Mouse (Mus musculus) heart, embryonic 16.5 days (tissue): ENCODE measurements around the gene P2rx6. TPM values are rescaled to one million over a fixed set of nuclear protein-coding genes. Genes with fewer than 3 reads are reported as not detected.
"Not testable (repeated sequence)": the region's sequence is repeated elsewhere in the genome, so short reads cannot be mapped to it uniquely, and the experiment has no call there.

Experiments
- ATAC-seq: fragments of 200-750 bp; cut with Nextera tagmentation; replicated peaks from 2 replicates; pipeline ENCODE4 v1.8.0; 2017; ENCODE audit warnings: moderate number of reproducible peaks; ENCODE audit not compliant: insufficient read depth, low FRiP score; ENCODE audit errors: extremely low read depth
- H3K27ac ChIP-seq: fragments of 300-500 bp; sonication (generic); 2 replicates; pipeline ENCODE4 v1.5.1; 2014; ENCODE audit warnings: mild to moderate bottlenecking, low read length, control low read depth, moderate library complexity
- H3K27me3 ChIP-seq: fragments of 300-500 bp; sonication (generic); 2 replicates; pipeline ENCODE4 v1.6.1; 2014; ENCODE audit warnings: low read length, mixed read lengths; ENCODE audit not compliant: control insufficient read depth, insufficient read depth
- H3K36me3 ChIP-seq: fragments of 300-500 bp; sonication (generic); 2 replicates; pipeline ENCODE4 v1.6.1; 2014; ENCODE audit not compliant: control insufficient read depth, insufficient read depth
- H3K4me1 ChIP-seq: fragments of 300-500 bp; sonication (generic); 2 replicates; pipeline ENCODE4 v1.6.1; 2014; ENCODE audit warnings: low read length, mixed read lengths; ENCODE audit not compliant: control insufficient read depth, insufficient read depth
- H3K4me2 ChIP-seq: fragments of 300-500 bp; sonication (generic); 2 replicates; pipeline ENCODE4 v1.6.1; 2014; ENCODE audit warnings: low read depth, mild to moderate bottlenecking, control low read depth, low read length
- H3K4me3 ChIP-seq: fragments of 300-500 bp; sonication (generic); 2 replicates; pipeline ENCODE4 v1.5.1; 2014; ENCODE audit warnings: mild to moderate bottlenecking, control low read depth, low read length
- H3K9ac ChIP-seq: fragments of 300-500 bp; sonication (generic); 2 replicates; pipeline ENCODE4 v1.6.1; 2014; ENCODE audit warnings: low read length, control low read depth
- H3K9me3 ChIP-seq: fragments of 300-500 bp; sonication (generic); replicated peaks from 2 replicates; pipeline ENCODE4 v1.6.1; 2016; ENCODE audit warnings: low read length; ENCODE audit not compliant: control insufficient read depth
- WGBS: fragments of 180-500 bp; shearing (Covaris S2); extraction: QIAGEN DNeasy Blood & Tissue Kit; methylation state at CpG from one replicate; pipeline ENCODE4 v1.1.7; 2014; 5-methylcytosine and 5-hydroxymethylcytosine counted together
- polyA plus RNA-seq: library from polyadenylated mRNA; unstranded; fragments of >200 nt; fragmentation: Nextera tagmentation; extraction: Ambion mirVana; gene quantifications from 2 replicates; pipeline ENCODE4 v1.2.1, GENCODE M21; 2015

Gene P2rx6
- polyA plus RNA-seq, 1 experiment from 2014 or later: 0.58 TPM

DNA sequence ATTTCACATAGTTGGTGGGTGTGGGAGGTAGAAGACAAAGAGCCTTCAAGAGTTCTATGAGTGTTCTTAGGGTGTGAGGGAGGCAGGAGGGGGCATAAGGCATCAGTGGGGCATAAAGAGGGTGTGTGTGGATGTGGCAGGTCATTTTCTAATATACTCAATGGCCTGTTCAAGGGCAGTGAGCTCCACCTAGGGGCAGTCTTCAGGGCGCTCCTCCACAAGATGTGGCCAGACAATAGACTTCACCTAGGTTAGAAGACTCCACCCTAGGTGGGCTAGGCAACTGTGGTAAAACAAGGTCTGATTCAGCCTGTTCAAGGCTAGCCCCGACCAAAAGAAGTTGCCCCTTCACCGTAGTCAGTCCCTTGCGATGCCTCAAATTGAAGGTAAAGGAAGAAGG is 29.4 kb upstream of the P2rx6 start:
- no peak overlapping the region for H3K9ac ChIP-seq
- peaks cover 11% of the 10 kb centered on the region for H3K36me3 ChIP-seq
- H3K27me3 ChIP-seq: no peaks in the 10 kb centered on the region
- no peak overlapping the region for H3K27ac ChIP-seq
- no peak overlapping the region for H3K4me3 ChIP-seq
- H3K4me2 ChIP-seq: no peak overlapping the region
- 0 out of 2 replicates have a peak, but pooled peaks cover 2% of the 10 kb centered on the region for H3K9me3 ChIP-seq
- no peak for ATAC-seq
- WGBS: 54% methylated on average over 4 of the region's 4 CpGs
- H3K4me1 ChIP-seq: peaks cover 13% of the 10 kb centered on the region

DNA sequence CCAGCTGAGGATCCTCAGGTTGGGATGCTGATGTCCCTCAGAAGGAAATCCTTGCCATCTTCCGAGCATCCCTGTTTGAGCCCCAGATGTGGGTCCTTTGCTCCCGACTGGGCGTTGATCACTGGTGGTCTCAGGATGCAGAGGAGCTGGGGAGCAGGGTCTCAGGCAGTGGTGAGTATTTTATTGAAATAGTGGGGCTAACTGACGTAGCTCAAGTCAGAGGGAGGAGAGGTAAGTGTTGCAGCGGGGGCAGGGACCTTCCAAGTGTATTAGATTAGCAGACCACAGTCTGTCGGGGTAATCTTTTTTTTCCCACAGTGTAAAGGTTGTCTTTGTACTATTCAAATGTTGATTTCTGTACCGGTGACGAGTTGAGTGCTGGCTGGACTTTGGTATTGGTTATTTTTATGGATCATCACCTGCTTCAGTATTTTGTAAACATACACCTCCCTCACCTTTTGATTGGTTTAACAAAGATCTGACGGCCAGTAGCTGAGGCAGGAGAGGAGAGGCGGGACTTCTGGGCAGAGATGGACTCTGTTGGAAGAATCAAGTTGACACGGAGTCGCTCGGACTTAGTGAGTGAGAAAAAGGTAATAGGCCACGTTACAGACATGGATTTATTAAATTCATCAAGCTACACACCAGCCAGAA is 28.9 kb upstream of the P2rx6 start:
- no peak overlapping the region for H3K4me2 ChIP-seq
- H3K27ac ChIP-seq: no peak overlapping the region
- no peak overlapping the region for H3K9ac ChIP-seq
- no peak overlapping the region for H3K4me3 ChIP-seq
- H3K36me3 ChIP-seq: peaks cover 5% of the 10 kb centered on the region
- ATAC-seq: no peak
- peaks cover 13% of the 10 kb centered on the region for H3K4me1 ChIP-seq
- 0 out of 2 replicates have a peak, but pooled peaks cover 2% of the 10 kb centered on the region for H3K9me3 ChIP-seq
- WGBS: 61% methylated on average over 14 of the region's 14 CpGs
- H3K27me3 ChIP-seq: no peaks in the 10 kb centered on the region

DNA sequence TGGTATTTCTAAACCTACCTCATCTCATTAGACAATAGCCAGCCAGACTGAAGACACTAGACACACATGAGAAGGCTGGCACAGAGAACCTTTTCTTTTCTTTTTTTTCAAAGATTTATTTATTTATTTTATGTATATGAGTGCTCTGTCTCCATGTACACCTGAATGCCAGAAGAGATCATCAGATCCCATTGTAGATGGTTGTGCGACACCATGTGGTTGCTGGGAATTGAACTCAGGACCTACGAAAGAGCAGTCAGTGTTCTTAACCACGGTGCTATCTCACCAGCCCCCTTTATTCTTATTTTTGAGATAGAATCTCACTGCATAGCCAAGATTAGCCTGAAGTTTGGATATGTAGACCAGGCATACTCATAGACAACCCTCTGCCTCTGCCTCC is 25.1 kb upstream of the P2rx6 start:
- Histone ChIP-seq H3K9me3 (0 out of 2 replicates have a peak, but pooled peaks cover 2% of the 10 kb centered on the region), H3K4me2 (no peak overlapping the region), H3K27ac (no peak overlapping the region), H3K27me3 (peaks cover 5% of the 10 kb centered on the region), H3K36me3 (no peaks in the 10 kb centered on the region), H3K9ac (no peak overlapping the region), H3K4me3 (no peak overlapping the region), H3K4me1 (peaks cover 3% of the 10 kb centered on the region)
- 83% methylated on average over 3 of the region's 3 CpGs for WGBS
- no peak for ATAC-seq

DNA sequence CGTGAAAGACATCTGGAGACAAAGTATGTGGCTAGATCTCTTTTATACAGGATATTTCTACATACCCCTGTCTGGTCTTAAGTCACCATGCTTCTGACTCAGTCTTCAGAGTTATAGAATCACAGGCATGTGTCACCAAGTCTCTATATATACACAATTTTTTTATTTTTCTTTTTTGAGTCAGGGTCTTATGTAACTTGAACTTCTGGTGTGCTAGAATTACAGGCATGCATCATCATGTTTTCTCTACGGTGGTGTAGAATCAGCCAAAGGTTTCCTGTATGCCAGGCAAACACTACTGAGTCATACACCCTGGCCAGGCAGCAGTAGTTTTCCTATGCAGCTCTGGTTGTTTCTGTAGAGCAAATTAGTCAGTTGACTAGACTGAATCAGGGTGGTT is 19.1 kb upstream of the P2rx6 start:
- H3K27ac ChIP-seq: no peak overlapping the region
- H3K27me3 ChIP-seq: peaks cover 5% of the 10 kb centered on the region
- H3K4me2 ChIP-seq: no peak overlapping the region
- no peak for ATAC-seq
- H3K36me3 ChIP-seq: no peaks in the 10 kb centered on the region
- H3K4me3 ChIP-seq: no peak overlapping the region
- no peaks in the 10 kb centered on the region for H3K4me1 ChIP-seq
- H3K9ac ChIP-seq: no peak overlapping the region
- 71% methylated on average over 2 of the region's 2 CpGs for WGBS
- no peaks in the 10 kb centered on the region for H3K9me3 ChIP-seq

DNA sequence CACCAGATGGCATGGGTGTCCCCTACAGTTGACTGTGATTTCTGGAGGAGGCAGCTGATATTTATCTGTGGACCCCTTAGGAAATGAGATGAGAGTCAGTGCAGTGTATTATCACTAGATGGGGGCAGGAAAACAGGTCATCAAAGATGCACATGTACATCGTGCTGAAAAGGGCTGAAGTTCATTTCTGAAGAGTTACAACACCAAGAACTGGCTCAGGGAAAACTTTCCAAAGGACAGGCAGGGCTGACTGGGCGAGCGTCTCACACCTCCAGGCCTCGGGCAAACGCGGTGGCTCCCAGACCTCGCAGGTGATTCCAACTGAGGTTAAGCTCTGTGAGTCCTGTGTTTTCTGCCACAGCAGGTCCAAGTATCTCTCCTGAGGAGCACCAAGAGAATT is 8.8 kb upstream of the P2rx6 start:
- ATAC-seq: no peak
- peaks cover 21% of the 10 kb centered on the region for H3K4me1 ChIP-seq
- H3K4me2 ChIP-seq: no peak overlapping the region
- no peak overlapping the region for H3K9ac ChIP-seq
- H3K36me3 ChIP-seq: no peaks in the 10 kb centered on the region
- H3K4me3 ChIP-seq: no peak overlapping the region
- no peaks in the 10 kb centered on the region for H3K9me3 ChIP-seq
- no peaks in the 10 kb centered on the region for H3K27me3 ChIP-seq
- WGBS: 60% methylated on average over 7 of the region's 7 CpGs
- H3K27ac ChIP-seq: no peak overlapping the region

DNA sequence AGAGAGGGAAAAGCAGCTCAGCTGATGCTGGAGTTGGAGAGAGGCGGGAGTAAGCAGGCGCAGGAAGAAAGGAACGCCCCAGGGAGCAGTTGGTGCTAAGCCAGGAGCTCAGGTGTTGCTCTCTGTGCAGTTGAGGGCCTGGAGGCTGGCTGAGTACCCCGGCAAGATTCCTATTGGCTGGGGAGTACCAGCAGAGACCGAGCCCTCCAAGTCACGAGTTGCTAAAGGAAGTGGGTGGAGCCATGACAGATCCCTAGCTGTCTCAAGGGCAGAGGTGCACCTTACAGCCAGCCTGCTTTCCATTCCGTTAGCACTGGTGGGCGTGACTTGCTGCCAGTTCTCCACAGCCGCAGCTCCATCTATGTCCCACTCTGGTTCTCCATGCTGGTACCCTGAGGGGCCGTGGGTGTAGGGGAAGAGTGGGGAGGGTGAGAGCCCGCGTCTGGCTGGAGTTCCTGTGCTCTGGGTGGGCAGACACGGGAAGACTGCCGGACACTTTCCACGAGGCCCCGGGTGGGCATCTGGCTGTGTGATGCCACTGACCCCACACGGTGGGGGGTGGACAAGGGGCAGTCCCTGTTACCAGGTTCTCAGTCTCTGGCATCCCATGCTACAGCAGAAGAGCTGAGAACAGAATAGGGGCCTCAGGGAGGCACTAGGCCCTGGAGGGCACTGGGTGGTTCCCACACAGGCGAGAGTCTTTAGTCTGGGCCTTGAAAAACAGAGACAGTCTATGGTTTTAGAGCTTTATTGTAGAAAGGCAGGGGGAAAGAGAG is 7.6 kb upstream of the P2rx6 start:
- Histone ChIP-seq H3K27ac (peak overlapping the region; percentile 76), H3K27me3 (no peaks in the 10 kb centered on the region), H3K4me3 (peak overlapping the region; percentile 32), H3K9ac (peak overlapping the region; percentile 53), H3K9me3 (no peaks in the 10 kb centered on the region), H3K4me1 (peaks cover 28% of the 10 kb centered on the region), H3K4me2 (peak overlapping the region; percentile 64), H3K36me3 (no peaks in the 10 kb centered on the region)
- WGBS: 5% methylated on average over 18 of the region's 18 CpGs
- peak; percentile 84 for ATAC-seq

DNA sequence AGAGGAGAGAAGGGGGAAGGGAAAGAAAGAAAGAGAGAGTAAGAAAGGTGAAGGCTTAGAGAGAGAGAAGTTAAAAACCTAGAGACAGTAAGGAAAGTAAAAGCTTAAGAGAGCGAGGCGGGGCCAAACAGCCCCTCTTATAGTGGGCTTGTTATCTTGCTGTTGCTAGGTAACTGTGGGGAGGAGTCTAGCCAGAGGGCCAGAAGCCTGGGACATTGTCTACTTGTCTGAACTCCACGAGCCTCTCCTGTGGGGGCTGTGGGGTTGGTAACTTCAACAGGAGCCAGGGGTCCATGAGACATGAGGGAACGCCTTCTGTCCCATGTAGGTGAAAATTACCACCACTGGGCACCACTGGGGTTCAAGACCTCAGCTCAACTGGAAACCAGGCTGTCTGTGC is 7.0 kb upstream of the P2rx6 start:
- peaks cover 28% of the 10 kb centered on the region for H3K4me1 ChIP-seq
- 17% methylated on average over 4 of the region's 4 CpGs for WGBS
- ATAC-seq, H3K27me3 ChIP-seq, H3K9me3 ChIP-seq, H3K36me3 ChIP-seq: not testable (repeated sequence)
- peak overlapping the region; percentile 64 for H3K4me2 ChIP-seq
- H3K4me3 ChIP-seq: 0 out of 2 replicates have a peak overlapping the region, but pooled peaks have one; percentile 11
- H3K9ac ChIP-seq: peak overlapping the region; percentile 53; the same call in 1 of the 2 replicates
- peak overlapping the region; percentile 76 for H3K27ac ChIP-seq

DNA sequence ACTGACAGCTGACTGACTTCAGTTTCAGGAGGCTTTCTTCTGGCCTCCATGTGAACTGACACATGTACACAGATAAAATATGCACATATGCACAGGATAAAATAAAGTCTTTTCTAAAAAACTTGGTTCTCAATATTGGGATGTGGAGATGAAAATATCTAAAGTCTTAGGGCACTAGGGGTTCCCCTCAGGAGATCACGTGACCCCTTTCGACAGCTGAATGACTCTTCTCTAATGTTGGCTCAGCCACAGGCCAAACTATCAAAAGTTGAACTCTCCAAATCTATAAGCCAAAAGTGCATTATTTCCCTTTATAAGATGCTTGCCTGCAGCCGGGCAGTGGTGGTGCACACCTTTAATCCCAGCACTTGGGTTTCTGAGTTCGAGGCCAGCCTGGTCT is 5.5 kb upstream of the P2rx6 start:
- 80% methylated on average over 4 of the region's 4 CpGs for WGBS
- no peak for ATAC-seq
- H3K4me1 ChIP-seq: peaks cover 31% of the 10 kb centered on the region

DNA sequence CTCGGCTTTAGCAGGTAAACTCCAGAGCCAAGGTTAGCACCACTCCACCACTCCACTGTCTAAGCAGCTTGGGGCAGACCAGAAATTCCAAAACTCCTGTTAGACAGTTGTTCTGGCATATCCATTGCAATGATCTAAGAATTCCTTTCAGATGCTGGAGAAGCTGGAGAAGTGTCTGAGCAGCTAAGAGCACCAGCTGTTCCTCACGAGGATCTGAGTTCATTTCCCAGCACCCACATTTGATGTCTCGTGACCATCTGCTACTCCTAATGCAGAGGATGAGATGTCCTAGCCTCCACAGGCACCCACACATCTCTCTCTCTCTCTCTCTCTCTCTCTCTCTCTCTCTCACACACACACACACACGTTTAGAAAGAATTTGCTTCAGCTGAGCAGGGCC is 4.8 kb upstream of the P2rx6 start:
- WGBS: 57% methylated on average over 4 of the region's 4 CpGs
- Histone ChIP-seq H3K4me2 (no peak overlapping the region), H3K27me3 (no peaks in the 10 kb centered on the region), H3K36me3 (no peaks in the 10 kb centered on the region), H3K9me3 (no peaks in the 10 kb centered on the region), H3K9ac (no peak overlapping the region), H3K4me1 (peaks cover 37% of the 10 kb centered on the region), H3K4me3 (no peak overlapping the region), H3K27ac (no peak overlapping the region)
- no peak for ATAC-seq

More for the DNA sequence above, 5.5 kb upstream of the P2rx6 start:
- H3K4me2 ChIP-seq: no peak overlapping the region
- H3K4me3 ChIP-seq: no peak overlapping the region
- H3K27ac ChIP-seq: no peak overlapping the region
- no peaks in the 10 kb centered on the region for H3K36me3 ChIP-seq
- H3K27me3 ChIP-seq: no peaks in the 10 kb centered on the region
- no peaks in the 10 kb centered on the region for H3K9me3 ChIP-seq
- no peak overlapping the region for H3K9ac ChIP-seq
